Mouse (Mus musculus): Measurements from ENCODE around the gene Gm17657.

The Gm17657 gene

DNA sequence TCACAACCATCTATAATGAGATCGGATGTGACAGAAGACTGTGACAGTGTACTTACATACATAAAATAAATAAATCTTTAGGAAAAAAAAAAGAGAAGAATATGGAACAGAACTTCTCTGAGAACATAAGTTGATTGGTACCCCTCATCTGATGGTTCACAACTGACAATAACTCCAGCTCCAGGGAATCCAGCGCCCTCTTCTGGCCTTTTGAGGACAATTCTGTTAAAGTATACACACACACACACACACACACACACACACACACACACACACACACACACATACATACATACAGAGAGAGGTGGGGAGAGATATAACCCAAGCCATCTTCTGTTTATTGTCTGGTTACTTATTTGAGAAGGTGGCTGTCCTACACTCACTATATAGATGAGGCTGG, 65.0 kb downstream of the Gm17657 start:
- DNase-seq, result no peak

DNA sequence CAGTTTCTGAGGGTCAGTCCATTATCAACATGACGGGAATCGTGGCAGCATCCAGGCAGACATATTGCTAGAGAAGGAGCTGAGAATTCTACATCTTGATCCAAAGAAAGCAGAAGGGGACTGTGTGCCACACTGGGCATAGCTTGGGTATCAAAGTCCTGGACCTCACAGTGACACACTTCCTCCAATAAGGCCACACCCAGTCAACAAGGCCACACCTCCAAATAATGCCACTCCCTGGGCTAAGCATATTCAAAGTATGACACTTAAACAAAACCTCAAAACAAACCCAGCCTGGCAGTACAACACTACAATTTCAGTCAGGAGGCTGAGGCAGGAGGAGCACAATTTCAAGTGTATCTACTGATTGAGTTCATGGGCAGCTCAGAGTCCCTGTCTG, 66.2 kb downstream of the Gm17657 start:
- no peak for DNase-seq

DNA sequence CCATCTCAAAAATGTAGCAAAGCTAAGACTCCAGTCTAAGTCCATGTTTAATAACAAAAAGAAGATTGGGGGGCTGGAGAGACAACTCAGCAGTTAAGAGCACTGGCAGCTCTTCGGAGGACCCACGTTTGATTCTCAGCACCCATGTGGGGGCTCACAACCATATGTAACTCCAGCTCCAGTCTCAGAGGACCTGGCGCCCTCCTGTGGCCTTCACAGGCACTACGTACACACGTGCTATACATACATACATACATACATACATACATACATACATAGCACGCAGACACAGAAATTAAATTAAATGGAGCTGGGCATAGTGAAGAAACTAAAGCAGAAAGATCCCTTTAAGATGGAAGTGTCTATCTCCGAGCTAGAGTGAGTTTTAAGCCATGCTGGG, 66.8 kb downstream of the Gm17657 start:
- no peak for DNase-seq

DNA sequence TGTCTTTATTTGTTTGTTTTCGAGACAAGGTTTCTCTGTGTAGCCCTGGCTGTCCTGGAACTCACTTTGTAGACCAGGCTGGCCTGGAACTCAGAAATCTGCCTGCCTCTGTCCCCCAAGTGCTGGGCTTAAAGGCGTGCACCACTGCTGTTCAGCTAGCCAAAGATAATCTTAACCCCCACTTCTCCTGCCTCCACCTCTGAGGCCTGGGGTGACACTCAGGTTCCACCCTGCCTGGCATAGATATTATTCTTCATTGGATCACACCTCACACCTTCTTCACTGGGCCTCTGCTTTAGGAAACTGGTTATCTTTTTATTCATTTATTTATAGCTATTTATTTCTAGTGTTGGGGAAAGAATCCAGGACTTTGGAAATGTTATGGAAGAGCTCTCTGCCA, 69.2 kb downstream of the Gm17657 start:
- DNase-seq, result no peak

DNA sequence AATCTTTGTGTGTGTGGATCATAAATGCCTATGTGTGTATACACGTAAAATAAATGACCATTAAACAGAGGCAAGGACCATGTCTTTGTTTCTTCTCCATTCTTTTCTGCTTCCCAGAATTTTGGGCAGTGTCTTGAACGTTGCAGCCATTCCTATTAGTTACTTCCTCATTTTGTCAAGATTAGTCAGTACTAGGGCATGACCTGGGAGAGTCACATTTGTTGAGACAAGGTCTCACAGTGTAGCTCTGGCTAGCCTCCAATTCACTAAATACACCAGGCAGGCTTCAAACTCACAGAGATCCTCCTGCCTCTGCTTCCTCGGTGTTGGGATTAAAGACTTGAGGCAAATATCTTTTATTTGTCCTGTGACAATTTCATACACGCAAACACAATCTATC, 71.2 kb downstream of the Gm17657 start:
- no peak for DNase-seq

DNA sequence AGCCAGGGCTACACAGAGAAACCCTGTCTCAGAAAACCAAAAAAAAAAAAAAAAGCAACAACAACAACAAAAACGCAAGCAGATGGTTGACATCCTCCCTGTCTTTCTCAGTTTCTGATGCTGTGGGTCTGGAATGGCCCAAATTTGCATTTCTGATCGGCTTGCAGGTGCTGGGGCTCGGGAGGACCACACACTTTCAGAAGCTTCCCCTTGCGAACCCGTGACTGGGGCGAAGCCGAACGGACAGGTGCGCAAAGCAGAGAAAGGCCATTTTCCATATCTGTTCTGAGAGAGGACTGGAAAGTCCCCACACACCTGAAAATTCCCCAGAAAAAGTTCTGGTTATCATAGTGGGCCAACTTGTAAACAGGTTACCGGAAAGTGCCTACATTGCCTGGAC, 72.1 kb downstream of the Gm17657 start:
- DNase-seq, result no peak

GRCm38 (mm10) chr17:29476461-29476860, 73.0 kb downstream of the Gm17657 start:
- no peak for DNase-seq

- no peak for DNase-seq
Observed at GRCm38 (mm10) chr17:29475142-29475541, 74.3 kb downstream of the Gm17657 start.

- DNase-seq, result no peak
Observed at GRCm38 (mm10) chr17:29474036-29474435, 75.4 kb downstream of the Gm17657 start.

GRCm38 (mm10) chr17:29473466-29473865, 76.0 kb downstream of the Gm17657 start:
- no peak for DNase-seq

Measured in cerebellum, postnatal 10 days (tissue).